Mouse (Mus musculus) brain, adult 2 months (tissue): Measurements from ENCODE around the gene Ppp1r32.

Source experiments
- DNase-seq: peaks from one replicate; pipeline ENCODE4 v3.0.0; 2011; ENCODE audit warnings: low read depth, low spot score

The Ppp1r32 gene

GRCm38 (mm10) chr19:10424751-10425150, 58.0 kb downstream of the Ppp1r32 start:
- DNase-seq, result no peak
